Mouse (Mus musculus) kidney, embryonic 14.5 days (tissue): ENCODE results near the gene Lrrk1. TPM values are rescaled to one million over a fixed set of nuclear protein-coding genes. Genes with fewer than 3 reads are reported as not detected.

Experiments
- ATAC-seq: fragments of 200-750 bp; cut with Nextera tagmentation; 2 replicates; pipeline ENCODE4 v1.8.0; 2017; ENCODE audit warnings: moderate number of reproducible peaks, mild to moderate bottlenecking, moderate TSS enrichment, moderate library complexity; ENCODE audit not compliant: low FRiP score, low TSS enrichment
- H3K27ac ChIP-seq: fragments of 300-500 bp; sonication (generic); 2 replicates; pipeline ENCODE4 v1.5.1; 2014; ENCODE audit warnings: low read depth, mild to moderate bottlenecking, low read length, moderate library complexity, mixed read lengths
- H3K27me3 ChIP-seq: fragments of 300-500 bp; sonication (generic); 2 replicates; pipeline ENCODE4 v1.6.1; 2014; ENCODE audit warnings: mild to moderate bottlenecking, low read length; ENCODE audit not compliant: control insufficient read depth, insufficient read depth
- H3K36me3 ChIP-seq: fragments of 300-500 bp; sonication (generic); 2 replicates; pipeline ENCODE4 v1.6.1; 2014; ENCODE audit warnings: low read length, mixed read lengths; ENCODE audit not compliant: control insufficient read depth, insufficient read depth
- H3K4me1 ChIP-seq: fragments of 300-500 bp; sonication (generic); 2 replicates; pipeline ENCODE4 v1.6.1; 2014; ENCODE audit warnings: low read length, mixed read lengths; ENCODE audit not compliant: control insufficient read depth, insufficient read depth
- H3K4me2 ChIP-seq: fragments of 300-500 bp; sonication (generic); replicated peaks from 2 replicates; pipeline ENCODE4 v1.6.1; 2014; ENCODE audit warnings: low read depth, mild to moderate bottlenecking, low read length
- H3K4me3 ChIP-seq: fragments of 300-500 bp; sonication (generic); 2 replicates; pipeline ENCODE4 v1.5.1; 2014; ENCODE audit warnings: mild to moderate bottlenecking, low read length
- H3K9ac ChIP-seq: fragments of 300-500 bp; sonication (generic); 2 replicates; pipeline ENCODE4 v1.6.1; 2014; ENCODE audit warnings: low read depth, mild to moderate bottlenecking, low read length, moderate library complexity
- H3K9me3 ChIP-seq: fragments of 300-500 bp; sonication (generic); 2 replicates; pipeline ENCODE4 v1.6.1; 2016; ENCODE audit warnings: low read length; ENCODE audit not compliant: control insufficient read depth
- WGBS: fragments of 180-500 bp; shearing (Covaris S2); extraction: QIAGEN DNeasy Blood & Tissue Kit; methylation state at CpG from one replicate; pipeline ENCODE4 v1.1.7; 2014; 5-methylcytosine and 5-hydroxymethylcytosine counted together
- polyA plus RNA-seq: library from polyadenylated mRNA; unstranded; fragments of >200 nt; fragmentation: Nextera tagmentation; extraction: Ambion mirVana; gene quantifications from 2 replicates; pipeline ENCODE4 v1.2.1, GENCODE M21; 2014

The Lrrk1 gene
- polyA plus RNA-seq, 1 experiment from 2014 or later: 12.4 TPM

DNA sequence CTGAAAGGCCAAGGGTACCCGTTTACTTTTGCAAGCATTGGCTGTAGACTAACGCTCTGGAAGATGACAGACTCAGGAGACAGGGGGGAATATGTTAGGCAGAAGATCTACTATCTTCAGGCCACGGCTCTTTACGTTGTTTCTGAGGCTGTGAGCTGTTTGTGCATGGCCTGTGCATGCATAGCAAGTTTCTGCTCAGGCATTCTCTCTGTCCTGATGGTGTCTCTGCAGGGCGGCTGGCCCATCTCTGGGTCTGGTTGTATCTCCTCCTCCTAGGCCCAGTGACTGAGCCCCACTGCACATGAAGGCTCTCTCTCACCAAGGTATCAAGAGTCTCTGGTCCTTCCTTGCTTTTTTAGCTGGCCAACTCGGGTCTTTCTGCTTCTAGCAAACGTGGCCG, 127.9 kb downstream of the Lrrk1 start:
- Histone ChIP-seq H3K4me3 (no peak overlapping the region), H3K9me3 (no peaks in the 10 kb centered on the region), H3K36me3 (peaks cover 8% of the 10 kb centered on the region), H3K9ac (no peak overlapping the region), H3K27me3 (no peaks in the 10 kb centered on the region), H3K27ac (peak overlapping the region; percentile 67; the same call in 1 of the 2 replicates), H3K4me1 (peaks cover 9% of the 10 kb centered on the region; the same call in 1 of the 2 replicates), H3K4me2 (no peak overlapping the region)
- 80% methylated on average over 8 of the region's 8 CpGs for WGBS
- ATAC-seq: no peak

DNA sequence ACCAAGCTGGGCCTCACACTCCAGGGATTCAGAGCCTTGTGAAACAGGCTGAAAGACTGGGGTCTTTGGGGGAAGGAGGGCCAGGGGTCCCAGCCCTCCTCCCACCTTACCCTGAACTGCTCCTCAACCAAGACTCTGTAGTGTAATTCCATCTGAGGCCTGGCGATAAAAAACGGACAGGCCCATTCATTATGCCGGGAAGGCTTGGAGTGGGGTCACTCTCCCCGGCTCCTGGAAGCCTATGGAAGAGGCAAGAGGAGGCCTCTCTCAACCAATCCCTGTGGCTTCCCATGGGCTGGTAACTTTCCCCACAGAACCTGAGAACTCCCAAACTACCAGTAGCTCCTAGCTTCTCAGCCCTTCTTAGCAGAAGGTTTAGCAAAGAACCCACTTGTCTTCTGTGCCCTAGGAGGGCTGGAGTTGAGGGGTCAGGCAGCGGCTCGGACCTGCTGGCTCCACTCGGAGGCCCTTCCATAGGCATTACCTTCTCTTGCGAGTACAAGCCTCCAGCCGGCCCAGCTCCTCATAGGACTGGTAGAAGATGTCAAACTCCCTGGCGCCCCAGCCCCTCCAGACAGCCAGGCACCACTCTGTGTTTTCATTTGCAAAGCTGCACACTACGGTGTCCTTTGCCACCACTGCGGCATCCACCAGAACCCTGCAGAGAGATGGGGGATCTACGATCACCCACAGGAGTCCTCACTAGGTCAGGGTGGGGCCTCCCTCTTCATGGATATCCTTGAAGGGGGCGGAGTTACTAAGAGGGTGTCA, 128.5 kb downstream of the Lrrk1 start:
- peak; percentile 80 for ATAC-seq
- Histone ChIP-seq H3K27ac (peak overlapping the region; percentile 67; the same call in 1 of the 2 replicates), H3K27me3 (no peaks in the 10 kb centered on the region), H3K36me3 (peaks cover 8% of the 10 kb centered on the region), H3K9me3 (no peaks in the 10 kb centered on the region), H3K9ac (no peak overlapping the region), H3K4me2 (no peak overlapping the region), H3K4me3 (no peak overlapping the region), H3K4me1 (peaks cover 9% of the 10 kb centered on the region; the same call in 1 of the 2 replicates)
- WGBS: 35% methylated on average over 14 of the region's 14 CpGs

DNA sequence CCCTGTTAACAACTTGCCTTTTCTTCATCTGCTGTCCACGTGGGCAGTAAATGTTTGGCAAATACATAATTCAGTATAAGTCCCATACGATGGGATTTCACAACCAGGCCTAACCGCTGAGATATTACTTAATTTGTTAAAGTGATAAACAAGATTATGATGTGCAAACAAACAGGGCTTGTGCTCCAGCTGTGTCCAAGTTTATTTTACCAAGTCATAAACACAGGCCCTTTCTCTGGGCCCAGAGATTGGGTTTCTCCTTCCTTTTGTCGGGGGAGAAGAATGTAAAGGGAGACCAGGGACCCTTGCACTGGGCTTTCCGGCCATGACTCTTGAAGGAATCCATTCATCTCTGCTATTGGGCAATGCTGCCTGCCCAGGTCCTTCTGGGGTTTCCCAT, 129.2 kb downstream of the Lrrk1 start:
- Histone ChIP-seq H3K27ac (peak overlapping the region; percentile 67; the same call in 1 of the 2 replicates), H3K4me2 (no peak overlapping the region), H3K4me3 (no peak overlapping the region), H3K27me3 (no peaks in the 10 kb centered on the region), H3K9me3 (no peaks in the 10 kb centered on the region), H3K9ac (no peak overlapping the region), H3K36me3 (peaks cover 8% of the 10 kb centered on the region), H3K4me1 (peaks cover 9% of the 10 kb centered on the region; the same call in 1 of the 2 replicates)
- ATAC-seq: no peak
- 52% methylated on average over 5 of the region's 5 CpGs for WGBS

DNA sequence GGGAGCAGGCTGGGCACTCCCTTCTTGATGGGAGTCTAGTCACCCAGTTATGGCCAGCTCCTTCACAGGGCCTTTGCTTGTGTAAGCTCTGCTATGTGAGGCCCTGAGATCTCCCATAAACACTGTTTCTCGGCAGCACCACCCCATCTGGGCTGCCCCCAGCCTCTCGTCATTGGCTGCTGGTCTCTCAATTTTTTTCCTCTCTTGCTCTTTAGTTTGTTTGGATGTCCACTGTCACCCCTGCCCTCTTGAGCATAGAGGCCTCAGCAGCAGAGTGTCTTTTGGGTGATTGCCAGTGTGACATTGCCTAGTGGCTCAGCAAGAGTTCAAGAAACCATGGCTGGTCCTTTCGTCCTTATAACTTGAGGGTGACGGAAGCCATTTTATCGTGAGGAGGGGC, 130.9 kb downstream of the Lrrk1 start:
- Histone ChIP-seq H3K4me1 (peaks cover 9% of the 10 kb centered on the region; the same call in 1 of the 2 replicates), H3K27ac (no peak overlapping the region), H3K36me3 (peaks cover 4% of the 10 kb centered on the region; the same call in 1 of the 2 replicates), H3K9ac (no peak overlapping the region), H3K27me3 (no peaks in the 10 kb centered on the region), H3K9me3 (no peaks in the 10 kb centered on the region), H3K4me3 (no peak overlapping the region), H3K4me2 (no peak overlapping the region)
- ATAC-seq: no peak
- WGBS: 86% methylated on average over 5 of the region's 5 CpGs

DNA sequence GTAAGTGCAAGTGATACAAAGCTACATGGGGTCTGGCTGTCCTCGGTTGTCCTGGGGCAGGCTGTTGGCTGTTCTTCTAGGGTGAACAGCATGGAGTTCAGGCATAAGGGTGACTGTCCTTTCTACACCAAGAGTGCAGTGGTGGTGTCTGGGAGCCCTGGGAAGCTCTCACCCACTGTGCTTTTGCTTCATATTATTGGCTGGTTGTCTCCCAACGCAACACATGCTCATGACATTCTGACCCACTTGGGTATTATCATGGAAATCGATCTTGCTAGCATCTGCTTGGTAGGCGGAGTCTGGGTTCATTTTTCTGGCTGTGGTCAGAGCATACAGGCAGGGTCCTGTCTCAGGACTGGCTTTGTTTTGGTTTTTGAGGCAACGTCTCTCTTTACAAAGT, 131.7 kb downstream of the Lrrk1 start:
- no peaks in the 10 kb centered on the region for H3K27me3 ChIP-seq
- no peak overlapping the region for H3K9ac ChIP-seq
- H3K4me3 ChIP-seq: no peak overlapping the region
- no peaks in the 10 kb centered on the region for H3K9me3 ChIP-seq
- no peak overlapping the region for H3K4me2 ChIP-seq
- no peak overlapping the region for H3K27ac ChIP-seq
- peaks cover 9% of the 10 kb centered on the region; the same call in 1 of the 2 replicates for H3K4me1 ChIP-seq
- H3K36me3 ChIP-seq: no peaks in the 10 kb centered on the region; the same call in 1 of the 2 replicates
- no peak for ATAC-seq
- 84% methylated on average over 5 of the region's 5 CpGs for whole genome bisulfite sequencing

DNA sequence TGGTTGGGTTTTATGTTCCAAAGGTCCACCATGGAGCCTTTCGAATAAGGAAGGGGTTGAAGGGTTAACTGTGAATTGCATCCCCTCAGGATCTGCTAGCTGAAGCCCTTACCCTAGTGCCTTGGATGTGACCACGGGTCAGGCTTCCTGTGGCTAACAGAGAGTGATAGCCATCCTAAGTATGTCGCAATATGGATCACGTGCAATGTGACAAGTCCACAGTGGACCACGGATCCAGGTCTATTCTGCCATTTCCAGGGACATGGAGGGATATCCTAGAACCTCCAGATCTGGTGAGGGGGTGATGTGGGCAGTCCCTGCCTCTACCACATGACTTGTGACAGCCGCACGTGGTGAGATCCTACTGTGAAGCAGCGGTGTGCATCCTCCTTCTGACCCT, 133.2 kb downstream of the Lrrk1 start:
- H3K36me3 ChIP-seq: no peaks in the 10 kb centered on the region
- no peaks in the 10 kb centered on the region for H3K27me3 ChIP-seq
- H3K9me3 ChIP-seq: no peaks in the 10 kb centered on the region
- no peak for ATAC-seq
- no peak overlapping the region for H3K4me3 ChIP-seq
- no peak overlapping the region for H3K4me2 ChIP-seq
- WGBS: 90% methylated on average over 8 of the region's 8 CpGs
- no peak overlapping the region for H3K9ac ChIP-seq
- peaks cover 4% of the 10 kb centered on the region; the same call in 1 of the 2 replicates for H3K4me1 ChIP-seq
- H3K27ac ChIP-seq: no peak overlapping the region

DNA sequence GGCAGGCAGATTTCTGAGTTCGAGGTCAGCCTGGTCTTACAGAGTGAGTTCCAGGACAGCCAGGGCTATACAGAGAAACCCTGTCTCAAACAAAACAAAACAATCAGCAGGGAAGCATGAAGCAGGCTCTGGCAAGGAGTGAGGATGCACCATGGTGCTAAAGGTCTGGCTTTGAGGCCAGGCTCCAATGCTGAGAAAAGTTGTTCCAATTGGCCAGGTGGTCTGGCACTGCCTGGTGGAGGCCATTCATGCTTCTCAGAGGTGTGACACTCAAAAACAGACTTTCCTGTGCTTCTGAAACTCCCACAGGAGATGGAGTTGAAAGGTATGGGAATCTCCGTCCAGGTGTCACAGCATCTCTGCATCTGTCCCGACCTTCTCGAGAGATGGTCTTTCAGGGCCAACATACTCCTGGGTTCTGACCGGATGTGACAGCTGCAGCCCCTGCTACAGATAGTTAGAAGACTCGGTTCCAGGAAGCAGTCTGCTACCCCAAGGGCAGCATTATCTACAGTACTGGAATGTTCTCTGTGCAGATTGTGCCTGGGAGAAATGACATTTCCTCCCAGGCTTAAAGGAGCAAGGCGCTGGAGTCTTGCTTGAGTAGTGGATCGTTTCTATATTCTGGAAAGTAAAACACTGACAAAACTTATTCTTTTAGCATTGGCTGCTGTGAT, 134.0 kb downstream of the Lrrk1 start:
- no peaks in the 10 kb centered on the region for H3K27me3 ChIP-seq
- H3K4me3 ChIP-seq: no peak overlapping the region
- no peak overlapping the region for H3K9ac ChIP-seq
- no peaks in the 10 kb centered on the region for H3K9me3 ChIP-seq
- H3K4me1 ChIP-seq: no peaks in the 10 kb centered on the region; the same call in 1 of the 2 replicates
- WGBS: 80% methylated on average over 8 of the region's 8 CpGs
- no peak overlapping the region for H3K4me2 ChIP-seq
- no peaks in the 10 kb centered on the region for H3K36me3 ChIP-seq
- H3K27ac ChIP-seq: no peak overlapping the region
- no peak for ATAC-seq

DNA sequence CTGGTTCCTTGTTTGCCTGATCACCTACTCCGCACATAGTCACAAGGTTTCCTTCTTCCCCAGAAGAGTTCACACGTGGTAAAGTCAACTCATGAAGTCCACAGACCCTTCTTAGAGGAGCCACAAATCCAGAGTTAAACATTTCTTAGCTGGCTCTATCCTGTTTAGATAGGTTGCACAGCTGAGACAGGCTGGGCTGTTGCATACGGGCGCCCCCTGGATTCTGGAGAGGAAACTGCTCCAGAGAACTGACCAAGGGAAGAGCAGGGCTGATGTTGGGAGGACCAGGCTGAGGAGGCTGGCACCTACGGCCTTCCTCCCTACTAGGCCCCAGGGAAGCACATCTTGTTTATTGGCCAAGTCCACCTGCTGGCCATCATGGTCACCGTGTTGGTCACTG, 138.1 kb downstream of the Lrrk1 start:
- H3K4me1 ChIP-seq: peaks cover 7% of the 10 kb centered on the region; the same call in 1 of the 2 replicates
- peak; percentile 67; the same call in 1 of the 2 replicates for ATAC-seq
- H3K36me3 ChIP-seq: no peaks in the 10 kb centered on the region
- H3K27ac ChIP-seq: no peak overlapping the region
- no peaks in the 10 kb centered on the region for H3K9me3 ChIP-seq
- H3K4me3 ChIP-seq: no peak overlapping the region
- no peak overlapping the region for H3K4me2 ChIP-seq
- 22% methylated on average over 6 of the region's 6 CpGs for WGBS
- H3K9ac ChIP-seq: no peak overlapping the region
- no peaks in the 10 kb centered on the region for H3K27me3 ChIP-seq

DNA sequence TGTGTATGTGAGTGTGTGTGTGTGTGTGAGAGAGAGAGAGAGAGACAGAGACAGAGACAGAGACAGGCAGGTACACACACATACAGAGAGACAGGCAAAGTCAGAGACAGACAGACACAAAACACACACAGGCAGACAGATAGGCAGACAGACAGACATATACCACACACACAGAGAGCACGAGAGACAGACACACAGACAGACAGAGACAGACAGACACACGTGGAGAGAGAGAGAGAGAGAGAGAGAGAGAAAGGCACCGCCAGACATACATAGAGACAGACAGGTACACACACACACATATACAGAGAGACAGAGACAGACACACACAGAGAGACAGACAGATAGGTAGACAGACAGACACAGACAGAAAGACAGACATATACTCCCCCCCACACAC, 138.7 kb downstream of the Lrrk1 start:
- no peak overlapping the region for H3K4me3 ChIP-seq
- no peak overlapping the region for H3K9ac ChIP-seq
- H3K4me2 ChIP-seq: no peak overlapping the region
- no peaks in the 10 kb centered on the region for H3K27me3 ChIP-seq
- 84% methylated on average over 3 of the region's 3 CpGs for WGBS
- peaks cover 7% of the 10 kb centered on the region; the same call in 1 of the 2 replicates for H3K4me1 ChIP-seq
- no peak for ATAC-seq
- H3K9me3 ChIP-seq: no peaks in the 10 kb centered on the region
- no peaks in the 10 kb centered on the region for H3K36me3 ChIP-seq
- H3K27ac ChIP-seq: no peak overlapping the region
